Mouse (Mus musculus) intestine, postnatal 0 days (tissue): ENCODE measurements at regions not wholly inside any gene's neighbourhood (a gene's known extent, or its start where the extent isn't known, plus 50 kb on each side); places are given as distances from the start of the nearest gene placed in this dataset.

Experiments used
- ATAC-seq: fragments of 200-750 bp; cut with Nextera tagmentation; 2 replicates; pipeline ENCODE4 v1.8.0; 2017; ENCODE audit warnings: mild to moderate bottlenecking, moderate TSS enrichment, moderate library complexity
- H3K27ac ChIP-seq: fragments of 300-500 bp; sonication (generic); 2 replicates; pipeline ENCODE4 v1.5.1; 2014; ENCODE audit warnings: mild to moderate bottlenecking, low read depth, low read length, moderate library complexity
- H3K27me3 ChIP-seq: fragments of 300-500 bp; sonication (generic); replicated peaks from 2 replicates; pipeline ENCODE4 v1.6.1; 2014; ENCODE audit warnings: low read length, mixed read lengths; ENCODE audit not compliant: control insufficient read depth, insufficient read depth
- H3K36me3 ChIP-seq: fragments of 300-500 bp; sonication (generic); 2 replicates; pipeline ENCODE4 v1.6.1; 2014; ENCODE audit warnings: mild to moderate bottlenecking, moderate library complexity; ENCODE audit not compliant: control insufficient read depth, insufficient read depth
- H3K4me1 ChIP-seq: fragments of 300-500 bp; sonication (generic); replicated peaks from 2 replicates; pipeline ENCODE4 v1.6.1; 2014; ENCODE audit warnings: antibody characterized with exemption, low read length, mixed read lengths; ENCODE audit not compliant: control insufficient read depth, insufficient read depth
- H3K4me2 ChIP-seq: fragments of 300-500 bp; sonication (generic); replicated peaks from 2 replicates; pipeline ENCODE4 v1.6.1; 2014; ENCODE audit warnings: low read depth, mild to moderate bottlenecking, moderate library complexity
- H3K4me3 ChIP-seq: fragments of 300-500 bp; sonication (generic); 2 replicates; pipeline ENCODE4 v1.5.1; 2014; ENCODE audit warnings: low read depth, low read length
- H3K9ac ChIP-seq: fragments of 300-500 bp; sonication (generic); 2 replicates; pipeline ENCODE4 v1.6.1; 2014; ENCODE audit warnings: mild to moderate bottlenecking, low read depth, low read length
- H3K9me3 ChIP-seq: fragments of 300-500 bp; sonication (generic); 2 replicates; pipeline ENCODE4 v1.6.1; 2016; ENCODE audit warnings: mixed run types; ENCODE audit not compliant: control insufficient read depth
- CTCF ChIP-seq: sonication (generic); IDR thresholded peaks from 2 replicates; pipeline ENCODE4 v1.5.1; 2016; ENCODE audit warnings: low read depth, mild to moderate bottlenecking, control low read depth, antibody characterized with exemption, moderate library complexity
- whole genome bisulfite sequencing: fragments of 180-500 bp; shearing (Covaris S2); extraction: QIAGEN DNeasy Blood & Tissue Kit; methylation state at CpG from one replicate; pipeline ENCODE4 v1.1.7; 2014; 5-methylcytosine and 5-hydroxymethylcytosine counted together

- H3K4me2 ChIP-seq, result no peak overlapping the region
- peak; percentile 19; the same call in 1 of the 2 replicates for ATAC-seq
- no peak overlapping the region for H3K27ac ChIP-seq
- no peak overlapping the region for H3K4me3 ChIP-seq
- H3K9ac ChIP-seq, result no peak overlapping the region
- WGBS, result 48% methylated on average over 7 of the region's 7 CpGs
- H3K4me1 ChIP-seq, result no peaks in the 10 kb centered on the region
- H3K27me3 ChIP-seq, result no peaks in the 10 kb centered on the region
- H3K36me3 ChIP-seq, result no peaks in the 10 kb centered on the region
- no peak for TF ChIP-seq CTCF
- no peaks in the 10 kb centered on the region for H3K9me3 ChIP-seq
Measured at GRCm38 (mm10) chr4:140421926-140422585, 175.5 kb upstream of the Igsf21 start.

GRCm38 (mm10) chr4:140419720-140420412, 173.3 kb upstream of the Igsf21 start:
- Histone ChIP-seq H3K4me1 (no peaks in the 10 kb centered on the region), H3K9ac (no peak overlapping the region), H3K36me3 (no peaks in the 10 kb centered on the region), H3K9me3 (no peaks in the 10 kb centered on the region), H3K27ac (no peak overlapping the region), H3K4me3 (no peak overlapping the region), H3K27me3 (no peaks in the 10 kb centered on the region), H3K4me2 (no peak overlapping the region)
- TF ChIP-seq CTCF, result no peak
- ATAC-seq, result peak; percentile 75
- WGBS, result 36% methylated on average over 15 of the region's 15 CpGs

GRCm38 (mm10) chr4:140412312-140412930, 165.8 kb upstream of the Igsf21 start:
- no peak overlapping the region for H3K4me3 ChIP-seq
- TF ChIP-seq CTCF, result no peak
- H3K9me3 ChIP-seq, result no peaks in the 10 kb centered on the region
- no peak overlapping the region for H3K27ac ChIP-seq
- no peak for ATAC-seq
- H3K27me3 ChIP-seq, result no peaks in the 10 kb centered on the region
- WGBS, result 74% methylated on average over 17 of the region's 17 CpGs
- H3K4me1 ChIP-seq, result no peaks in the 10 kb centered on the region
- H3K36me3 ChIP-seq, result no peaks in the 10 kb centered on the region
- no peak overlapping the region for H3K4me2 ChIP-seq
- no peak overlapping the region for H3K9ac ChIP-seq

- no peak for TF ChIP-seq CTCF
- no peaks in the 10 kb centered on the region for H3K9me3 ChIP-seq
- H3K4me1 ChIP-seq, result no peaks in the 10 kb centered on the region
- no peak overlapping the region for H3K4me3 ChIP-seq
- no peaks in the 10 kb centered on the region for H3K27me3 ChIP-seq
- H3K27ac ChIP-seq, result no peak overlapping the region
- H3K36me3 ChIP-seq, result no peaks in the 10 kb centered on the region
- H3K9ac ChIP-seq, result no peak overlapping the region
- 93% methylated on average over 5 of the region's 5 CpGs for WGBS
- no peak overlapping the region for H3K4me2 ChIP-seq
- ATAC-seq, result no peak
Measured at GRCm38 (mm10) chr4:140408446-140408845, 161.9 kb upstream of the Igsf21 start.

- H3K4me3 ChIP-seq, result no peak overlapping the region
- no peaks in the 10 kb centered on the region for H3K27me3 ChIP-seq
- no peak for TF ChIP-seq CTCF
- no peak overlapping the region for H3K9ac ChIP-seq
- no peaks in the 10 kb centered on the region for H3K4me1 ChIP-seq
- H3K27ac ChIP-seq, result no peak overlapping the region
- H3K36me3 ChIP-seq, result no peaks in the 10 kb centered on the region
- ATAC-seq, result no peak
- WGBS, result 80% methylated on average over 4 of the region's 4 CpGs
- no peaks in the 10 kb centered on the region for H3K9me3 ChIP-seq
- no peak overlapping the region for H3K4me2 ChIP-seq
Measured at GRCm38 (mm10) chr4:140406913-140407312, 160.3 kb upstream of the Igsf21 start.

- no peak overlapping the region for H3K4me3 ChIP-seq
- no peak overlapping the region for H3K27ac ChIP-seq
- no peaks in the 10 kb centered on the region for H3K36me3 ChIP-seq
- H3K9me3 ChIP-seq, result no peaks in the 10 kb centered on the region
- no peak overlapping the region for H3K4me2 ChIP-seq
- H3K27me3 ChIP-seq, result no peaks in the 10 kb centered on the region
- no peak overlapping the region for H3K9ac ChIP-seq
- 35% methylated on average over 7 of the region's 7 CpGs for WGBS
- no peak for ATAC-seq
- TF ChIP-seq CTCF, result peak; percentile 66
- H3K4me1 ChIP-seq, result no peaks in the 10 kb centered on the region
Measured at GRCm38 (mm10) chr4:140405993-140406881, 159.7 kb upstream of the Igsf21 start.
